Mouse (Mus musculus) small intestine, adult 2 months (tissue): Measurements from ENCODE around the gene Unc13b. TPM values are rescaled to one million over a fixed set of nuclear protein-coding genes. Genes with fewer than 3 reads are reported as not detected.
A peak's percentile ranks its signal among the peaks of the same experiment; 100 is the strongest.

ENCODE experiments used
- H3K27ac ChIP-seq: fragments of 200-500 bp; 2 replicates; pipeline ENCODE4 v1.5.1; 2012; ENCODE audit warnings: low read depth, low read length, control low read depth, inconsistent platforms; ENCODE audit not compliant: insufficient read depth
- H3K27me3 ChIP-seq: fragments of 200-500 bp; 2 replicates; pipeline ENCODE4 v1.6.1; 2012; ENCODE audit warnings: mild to moderate bottlenecking, moderate library complexity, low read length, inconsistent platforms; ENCODE audit not compliant: control insufficient read depth, insufficient read depth
- H3K36me3 ChIP-seq: fragments of 200-500 bp; 2 replicates; pipeline ENCODE4 v1.6.1; 2012; ENCODE audit warnings: mild to moderate bottlenecking, low read length, control low read depth, inconsistent platforms; ENCODE audit not compliant: control insufficient read depth, insufficient read depth
- H3K4me1 ChIP-seq: fragments of 200-500 bp; 2 replicates; pipeline ENCODE4 v1.6.1; 2012; ENCODE audit warnings: low read length, inconsistent platforms, mixed read lengths; ENCODE audit not compliant: control insufficient read depth, insufficient read depth, insufficient read length
- H3K4me3 ChIP-seq: fragments of 200-500 bp; 2 replicates; pipeline ENCODE4 v1.5.1; 2012; ENCODE audit warnings: low read depth, mild to moderate bottlenecking, control low read depth, inconsistent platforms, low read length, moderate library complexity
- CTCF ChIP-seq: fragments of 200-500 bp; IDR thresholded peaks from 2 replicates; pipeline ENCODE4 v1.5.1; 2012; ENCODE audit warnings: low read depth, mild to moderate bottlenecking, control low read depth, inconsistent platforms, low read length, moderate library complexity, mixed read lengths; ENCODE audit not compliant: insufficient replicate concordance, insufficient read length; ENCODE audit errors: extremely low read depth
- POLR2A ChIP-seq: fragments of 200-500 bp; IDR thresholded peaks from 2 replicates; pipeline ENCODE4 v1.6.1; 2012; ENCODE audit warnings: low read depth, mild to moderate bottlenecking, control low read depth, inconsistent platforms, low read length, moderate library complexity
- WGBS: fragments of 180-500 bp; shearing (Covaris S2); methylation state at CpG from one replicate; pipeline ENCODE4 v1.1.7; 2018; 5-methylcytosine and 5-hydroxymethylcytosine counted together
- polyA plus RNA-seq: library from polyadenylated mRNA; depleted of rRNA; stranded (reverse); fragments of >200 nt; gene quantifications from 2 replicates; pipeline ENCODE4 v1.2.3, GENCODE M21; 2012

Unc13b gene
- polyA plus RNA-seq, 1 experiment: 7.0 TPM

DNA sequence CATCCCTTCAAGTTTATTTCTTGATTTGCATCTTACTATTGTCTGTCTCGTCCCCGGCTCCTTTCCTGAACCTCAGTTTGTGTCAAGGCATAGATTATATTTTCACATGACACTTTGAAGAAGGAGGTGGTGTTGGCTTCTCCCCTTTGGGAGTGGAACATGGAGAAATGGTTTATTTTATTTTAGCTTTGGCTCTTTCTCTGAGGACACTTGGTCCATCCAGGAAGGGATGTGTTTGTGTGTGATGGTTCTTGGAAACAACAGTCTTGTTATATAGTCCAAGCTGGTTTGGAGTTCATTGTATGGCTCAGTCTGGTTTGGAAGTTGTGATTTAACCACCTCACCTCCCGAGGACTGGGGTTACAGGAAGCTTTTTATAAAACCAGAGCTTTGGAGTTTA lies 944 bp downstream of the Unc13b start:
- Histone ChIP-seq H3K4me1 (no peaks in the 10 kb centered on the region), H3K4me3 (peak overlapping the region; percentile 66), H3K27me3 (no peaks in the 10 kb centered on the region; the same call in 1 of the 2 replicates), H3K36me3 (no peaks in the 10 kb centered on the region), H3K27ac (no peak overlapping the region)
- TF ChIP-seq POLR2A (no peak), CTCF (no peak)
- WGBS: 31% methylated on average over 3 of the region's 3 CpGs

DNA sequence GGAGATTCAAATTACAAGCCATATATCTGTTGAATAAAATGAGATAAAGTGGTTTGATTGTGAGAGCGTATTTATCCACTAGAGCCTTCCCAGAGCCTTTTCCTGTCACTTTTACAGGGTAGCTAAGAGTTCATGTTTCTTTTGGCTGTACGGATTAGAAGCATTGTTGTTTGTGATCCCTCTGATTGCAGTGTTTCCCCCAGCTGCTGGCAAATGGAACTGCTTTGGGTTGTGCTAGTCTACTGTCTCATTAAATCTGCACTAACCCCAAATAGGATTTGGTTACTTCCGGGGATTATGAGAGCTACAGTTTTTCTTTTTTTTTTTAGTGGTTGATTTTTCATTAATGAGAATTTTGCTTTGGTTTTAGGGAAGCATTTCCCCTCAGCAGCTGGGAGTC lies 1.5 kb downstream of the Unc13b start:
- no peaks in the 10 kb centered on the region; the same call in 1 of the 2 replicates for H3K27me3 ChIP-seq
- H3K4me3 ChIP-seq: no peak overlapping the region
- TF ChIP-seq CTCF: no peak
- no peak for TF ChIP-seq POLR2A
- no peaks in the 10 kb centered on the region for H3K36me3 ChIP-seq
- 76% methylated on average over 3 of the region's 3 CpGs for WGBS
- no peak overlapping the region for H3K27ac ChIP-seq
- H3K4me1 ChIP-seq: no peaks in the 10 kb centered on the region

DNA sequence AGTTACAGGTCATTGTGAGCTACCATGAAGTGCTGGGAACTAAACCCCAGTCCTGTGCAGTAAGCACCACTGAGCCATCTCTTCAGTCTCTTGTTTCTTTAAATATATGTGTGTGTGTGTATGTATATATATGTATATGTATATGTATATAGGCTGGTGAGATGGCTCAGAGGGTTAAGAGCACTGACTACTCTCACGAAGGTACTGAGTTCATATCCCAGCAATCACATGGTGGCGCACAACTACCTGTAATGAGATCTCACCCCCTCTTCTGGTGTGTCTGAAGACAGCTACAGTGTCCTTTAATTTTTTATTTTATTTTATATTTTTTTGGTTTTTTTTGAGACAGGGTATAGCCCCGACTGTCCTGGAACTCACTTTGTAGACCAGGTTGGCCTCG lies 6.7 kb downstream of the Unc13b start:
- Histone ChIP-seq H3K4me3 (no peak overlapping the region), H3K36me3 (no peaks in the 10 kb centered on the region), H3K27ac (no peak overlapping the region), H3K27me3 (no peaks in the 10 kb centered on the region), H3K4me1 (no peaks in the 10 kb centered on the region)
- no peak for TF ChIP-seq CTCF
- TF ChIP-seq POLR2A: no peak
- 92% methylated on average over 4 of the region's 4 CpGs for WGBS

DNA sequence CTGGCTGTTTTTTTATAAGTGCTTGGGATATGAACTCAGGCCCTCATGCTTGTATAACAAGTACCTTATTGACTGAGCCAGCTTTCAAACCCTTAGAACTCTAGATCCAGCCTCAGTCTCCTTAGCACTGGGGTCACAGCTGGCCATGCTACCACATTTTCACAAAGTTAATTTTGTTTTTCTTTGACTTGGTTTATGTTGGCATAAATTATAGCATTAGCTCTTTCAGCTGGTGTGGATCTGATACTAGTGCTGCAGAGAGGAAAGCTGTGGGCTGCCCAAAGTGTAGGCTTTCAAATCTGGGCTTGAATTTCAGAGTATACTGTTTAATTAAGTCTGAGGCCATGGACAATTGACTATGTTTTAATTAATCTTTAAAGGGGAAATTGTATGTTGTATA lies 16.2 kb downstream of the Unc13b start:
- H3K27me3 ChIP-seq: no peaks in the 10 kb centered on the region
- no peaks in the 10 kb centered on the region for H3K4me1 ChIP-seq
- TF ChIP-seq CTCF: no peak
- TF ChIP-seq POLR2A: no peak
- no peak overlapping the region for H3K4me3 ChIP-seq
- H3K27ac ChIP-seq: no peak overlapping the region
- H3K36me3 ChIP-seq: no peaks in the 10 kb centered on the region

DNA sequence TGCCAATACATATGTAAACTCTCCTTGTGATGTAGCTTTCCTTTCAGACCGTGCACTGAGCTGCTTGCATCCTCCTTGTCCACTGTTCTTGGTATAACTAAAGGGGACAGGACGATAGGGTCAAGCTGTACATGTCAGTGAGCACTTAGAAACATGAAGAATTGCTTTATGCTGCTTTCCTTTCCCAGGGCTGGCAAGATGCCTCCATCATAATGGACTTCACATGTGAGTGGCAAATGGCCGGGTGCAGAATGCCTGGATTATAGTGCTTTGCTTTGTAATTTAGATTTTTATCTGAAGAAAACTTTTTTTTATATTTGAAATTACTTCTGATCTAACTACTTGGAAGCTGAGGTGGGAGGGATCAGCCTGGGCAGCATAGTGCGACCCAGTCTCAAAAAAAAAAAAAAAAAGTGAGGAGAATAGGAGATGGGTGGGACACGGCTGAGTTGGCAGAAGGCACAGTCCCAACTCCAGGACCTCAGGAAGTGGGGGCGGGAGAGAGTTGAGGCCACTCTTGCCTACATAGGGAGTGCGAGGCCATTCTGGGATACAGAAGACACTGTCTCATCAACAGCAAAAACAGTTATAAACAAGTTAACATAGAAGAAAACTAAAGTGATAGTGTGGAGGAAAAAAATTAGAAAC lies 19.4 kb downstream of the Unc13b start:
- Histone ChIP-seq H3K27ac (no peak overlapping the region), H3K36me3 (no peaks in the 10 kb centered on the region), H3K27me3 (no peaks in the 10 kb centered on the region), H3K4me1 (no peaks in the 10 kb centered on the region), H3K4me3 (no peak overlapping the region)
- no peak for TF ChIP-seq POLR2A
- TF ChIP-seq CTCF: no peak
- 68% methylated on average over 7 of the region's 7 CpGs for WGBS

DNA sequence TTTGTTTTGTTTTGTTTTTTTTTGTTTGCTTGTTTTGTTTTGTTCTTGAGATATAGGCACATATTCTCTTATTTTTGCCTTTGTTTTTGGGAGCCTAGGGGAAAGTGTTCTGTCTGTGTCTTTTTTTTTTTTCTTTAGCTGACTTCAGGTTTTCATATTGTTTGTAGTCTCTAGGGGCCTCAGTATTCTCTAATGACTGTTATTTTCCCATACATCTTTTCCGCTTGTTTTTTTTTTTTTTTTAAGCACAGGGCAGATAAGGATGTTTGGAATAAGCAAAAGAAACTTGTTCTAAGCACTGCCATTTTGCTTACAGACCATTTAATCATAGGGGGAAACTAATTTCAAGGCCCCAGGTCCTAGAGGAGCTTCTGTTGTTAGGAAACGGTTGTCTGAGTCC lies 23.7 kb downstream of the Unc13b start:
- Histone ChIP-seq H3K4me3 (no peak overlapping the region), H3K36me3 (no peaks in the 10 kb centered on the region), H3K27me3 (no peaks in the 10 kb centered on the region), H3K4me1 (no peaks in the 10 kb centered on the region), H3K27ac (no peak overlapping the region)
- TF ChIP-seq POLR2A (no peak), CTCF (no peak)
- WGBS: 77% methylated on average over 2 of the region's 2 CpGs

DNA sequence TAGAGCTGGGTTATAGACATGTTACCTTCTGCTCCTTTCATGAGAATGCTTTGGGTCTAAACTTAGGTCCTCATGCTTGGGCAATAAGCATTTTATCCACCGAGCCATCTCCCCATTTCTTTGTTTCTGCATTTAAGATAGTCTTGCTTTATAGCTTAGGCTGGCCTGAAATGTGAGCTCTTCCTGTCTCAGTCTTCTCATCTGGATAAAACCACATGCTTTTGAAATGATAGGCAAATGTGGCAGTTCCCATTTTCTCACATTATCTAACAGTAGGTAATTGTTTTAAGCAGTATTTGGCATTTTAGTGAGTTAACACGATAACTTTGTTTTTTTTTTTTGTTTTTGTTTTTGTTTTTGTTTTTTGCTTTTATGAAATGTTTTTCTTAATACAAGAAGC lies 31.2 kb downstream of the Unc13b start:
- H3K27ac ChIP-seq: no peak overlapping the region
- no peaks in the 10 kb centered on the region for H3K4me1 ChIP-seq
- H3K27me3 ChIP-seq: no peaks in the 10 kb centered on the region
- TF ChIP-seq CTCF (no peak), POLR2A (no peak)
- 85% methylated on average over 2 of the region's 2 CpGs for WGBS
- H3K4me3 ChIP-seq: no peak overlapping the region
- no peaks in the 10 kb centered on the region for H3K36me3 ChIP-seq

DNA sequence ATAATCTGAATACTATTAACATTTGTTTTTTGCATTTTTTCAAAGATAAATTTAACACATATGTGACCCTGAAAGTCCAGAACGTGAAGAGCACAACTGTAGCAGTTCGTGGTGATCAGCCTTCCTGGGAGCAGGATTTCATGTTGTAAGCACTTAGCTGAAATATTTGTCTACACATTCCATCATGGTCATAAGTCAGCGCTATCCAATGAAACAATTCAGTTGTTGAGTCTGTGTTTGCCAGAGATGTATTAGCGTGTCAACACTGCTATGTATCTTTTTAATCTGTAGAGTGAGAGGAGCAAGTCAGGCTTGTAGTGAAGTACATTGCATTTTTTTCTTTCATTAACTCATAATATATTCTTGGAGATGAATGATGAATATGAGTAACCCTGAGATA lies 32.4 kb downstream of the Unc13b start:
- Histone ChIP-seq H3K4me1 (no peaks in the 10 kb centered on the region), H3K27me3 (no peaks in the 10 kb centered on the region), H3K36me3 (peaks cover 2% of the 10 kb centered on the region; the same call in 1 of the 2 replicates), H3K27ac (no peak overlapping the region), H3K4me3 (no peak overlapping the region)
- no peak for TF ChIP-seq CTCF
- no peak for TF ChIP-seq POLR2A
- WGBS: 79% methylated on average over 4 of the region's 4 CpGs
